Mouse (Mus musculus) gastrocnemius, postnatal 36 days (tissue): ENCODE data around the gene Hmgb2. TPM values are rescaled to one million over a fixed set of nuclear protein-coding genes. Genes with fewer than 3 reads are reported as not detected.

Source experiments
- DNase-seq, 2 experiments: peaks; one replicate each; pipeline ENCODE4 v3.0.0; 2022
- intact Hi-C: fragments of 180-260 bp; cut with DNase I; formaldehyde crosslinking; loops from one replicate; pipeline ENCODE4 v1.15.1; 2025
- total RNA-seq, 2 experiments: library from RNA; stranded (reverse); gene quantifications; 2 replicates each; pipeline ENCODE4 v1.2.3; 2021

The Hmgb2 gene
- total RNA-seq, 2 experiments from 2014 or later, result 5.0 to 7.4 TPM

GRCm38 (mm10) chr8:57546834-57547233, 35.1 kb downstream of the Hmgb2 start:
- no peak for DNase-seq
- intact Hi-C loops, result no loop called here

- intact Hi-C loops, result no loop called here
- no peak for DNase-seq
Observed at GRCm38 (mm10) chr8:57547581-57547980, 35.9 kb downstream of the Hmgb2 start.

GRCm38 (mm10) chr8:57552102-57553032, 40.7 kb downstream of the Hmgb2 start:
- no peak for DNase-seq
- intact Hi-C loops, result no loop called here

GRCm38 (mm10) chr8:57560926-57561325, 49.2 kb downstream of the Hmgb2 start:
- intact Hi-C loops, result no loop called here

DNA sequence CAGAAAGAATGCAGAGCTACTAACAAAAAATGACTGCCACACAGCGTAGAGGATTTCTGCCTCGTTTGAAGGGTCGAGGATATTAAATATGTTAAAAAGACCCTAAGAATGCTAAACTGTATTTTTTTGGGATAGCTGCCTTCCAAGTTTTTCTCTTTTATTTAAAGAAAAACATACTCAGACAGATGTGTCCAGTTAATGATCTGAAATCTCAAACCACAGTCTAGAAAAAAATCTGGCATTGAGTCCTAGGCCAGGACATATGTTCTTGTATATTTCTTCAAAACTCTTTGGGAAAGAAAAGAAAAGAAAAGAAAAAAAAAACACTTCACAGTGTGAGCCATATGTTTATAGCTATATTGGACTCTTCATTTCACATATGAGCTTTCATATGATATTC, 51.0 kb downstream of the Hmgb2 start:
- intact Hi-C loops, result no loop called here
- DNase-seq, result no peak

More at GRCm38 (mm10) chr8:57560926-57561325, 49.2 kb downstream of the Hmgb2 start:
- no peak for DNase-seq

GRCm38 (mm10) chr8:57563726-57564125, 52.0 kb downstream of the Hmgb2 start:
- intact Hi-C loops, result no loop called here
- DNase-seq, result no peak

DNA sequence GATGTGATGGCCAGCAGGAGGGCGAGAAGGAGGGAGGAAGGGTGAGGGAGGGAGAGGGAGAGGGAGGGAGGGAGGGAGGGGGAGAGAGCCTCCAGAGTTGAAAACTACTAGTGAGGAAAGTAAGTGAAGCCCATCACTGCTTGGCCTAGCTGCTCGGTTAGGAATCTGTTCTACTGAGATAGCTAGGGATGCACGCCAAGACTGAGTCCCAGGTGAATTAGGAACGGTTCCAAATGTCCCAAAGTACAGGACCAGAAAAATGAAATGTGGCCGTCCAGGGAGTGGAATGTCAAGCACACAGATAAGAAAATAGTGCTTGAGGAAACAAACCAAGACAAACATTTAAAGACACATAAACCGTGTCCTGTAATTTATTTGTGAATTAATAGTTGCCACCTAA, 53.3 kb downstream of the Hmgb2 start:
- DNase-seq, result no peak
- intact Hi-C loops, result no loop called here

Other genes starting within 250 kb of the Hmgb2 start
- not detected for gene Hand2, start 190.9 kb upstream of the Hmgb2 start, total RNA-seq
- gene Scrg1, start 56.0 kb upstream of the Hmgb2 start, total RNA-seq, result not detected
- 10 to 100 TPM; 11.7 to 14.2 TPM for gene Sap30, start 24.0 kb upstream of the Hmgb2 start, total RNA-seq
- 1 to 10 TPM; 2.3 to 3.3 TPM for gene Galnt7, start 141.1 kb downstream of the Hmgb2 start, total RNA-seq